Mouse (Mus musculus) splenic B cell, adult 2 months (primary cell): ENCODE results near the gene Tia1.

Experiments
- DNase-seq: peaks from one replicate; pipeline ENCODE4 v3.0.0-alpha.2; 2011; ENCODE audit warnings: low read depth, low spot score
- H3K27me3 ChIP-seq: 2 replicates; pipeline ENCODE4 v1.6.1; 2012; ENCODE audit warnings: mild to moderate bottlenecking, low read length, moderate library complexity, mixed read lengths; ENCODE audit not compliant: control insufficient read depth, poor library complexity, insufficient read depth, severe bottlenecking
- H3K36me3 ChIP-seq: 2 replicates; pipeline ENCODE4 v1.6.1; 2012; ENCODE audit warnings: mild to moderate bottlenecking, low read length, moderate library complexity, mixed read lengths; ENCODE audit not compliant: control insufficient read depth, poor library complexity, insufficient read depth, severe bottlenecking

The Tia1 gene

DNA sequence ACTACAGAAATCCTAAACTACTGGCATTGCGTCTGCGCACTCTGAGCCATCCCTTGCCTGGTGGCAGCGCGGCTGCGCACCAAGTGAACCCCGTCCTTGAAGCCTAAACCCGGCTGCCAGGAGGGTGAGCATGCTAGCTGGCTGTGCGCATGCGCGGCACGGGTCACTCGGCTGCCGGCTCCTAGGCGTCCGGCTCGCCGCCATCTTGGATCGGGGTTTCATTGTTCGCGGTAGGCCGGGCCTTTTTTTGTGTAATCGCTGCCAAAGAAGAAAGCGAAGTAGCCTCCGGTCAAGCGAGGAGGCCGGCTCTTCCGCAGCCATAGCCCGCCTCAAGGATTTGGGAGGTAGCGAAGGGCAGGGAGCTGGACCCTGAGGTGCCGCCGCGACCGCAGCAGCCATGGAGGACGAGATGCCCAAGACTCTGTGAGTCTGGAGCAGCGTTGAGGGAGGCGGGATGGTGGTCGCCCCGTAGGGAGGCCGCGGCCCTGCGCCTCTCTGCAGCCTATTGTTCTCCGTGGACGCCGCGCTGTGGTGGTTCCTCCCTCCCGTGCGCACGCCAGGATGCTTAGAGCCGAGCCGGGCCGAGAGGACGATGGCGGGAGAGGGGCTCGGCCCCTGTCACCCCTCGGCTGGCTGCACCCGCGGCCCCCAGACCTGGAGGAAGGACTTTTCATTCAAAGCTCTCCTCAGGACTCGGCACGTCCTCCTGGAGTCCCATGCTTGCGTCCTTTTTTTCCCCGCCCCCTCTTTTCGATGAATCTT, at the start of gene Tia1:
Tia1 (plus strand) TSS at position 120 of the 762 bp plus-strand sequence.
- DNase-seq = peak; percentile 98
- Histone ChIP-seq H3K27me3 (no peaks in the 10 kb centered on the region), H3K36me3 (no peaks in the 10 kb centered on the region)

DNA sequence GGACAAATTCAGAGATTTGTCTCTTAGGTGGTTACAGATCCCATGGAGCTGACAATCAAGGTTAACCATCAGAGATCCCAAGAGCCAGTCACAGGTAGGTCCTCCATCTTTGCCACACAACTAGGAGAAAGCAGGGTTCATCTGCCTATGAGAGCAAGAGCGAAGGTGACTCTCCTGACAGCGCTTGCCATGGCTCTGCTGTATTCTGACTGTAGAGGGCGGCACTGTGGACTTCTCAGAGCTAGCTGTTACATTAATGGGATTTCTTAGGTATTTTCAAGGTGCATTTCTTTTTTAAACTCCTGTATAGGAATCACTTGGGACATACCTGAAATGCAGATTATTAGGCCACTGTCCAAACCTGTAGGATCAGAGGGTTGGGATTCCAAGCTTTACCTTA, 49.1 kb upstream of the Tia1 start:
- peak; percentile 14 for DNase-seq
- Histone ChIP-seq H3K36me3 (no peaks in the 10 kb centered on the region), H3K27me3 (no peaks in the 10 kb centered on the region)

DNA sequence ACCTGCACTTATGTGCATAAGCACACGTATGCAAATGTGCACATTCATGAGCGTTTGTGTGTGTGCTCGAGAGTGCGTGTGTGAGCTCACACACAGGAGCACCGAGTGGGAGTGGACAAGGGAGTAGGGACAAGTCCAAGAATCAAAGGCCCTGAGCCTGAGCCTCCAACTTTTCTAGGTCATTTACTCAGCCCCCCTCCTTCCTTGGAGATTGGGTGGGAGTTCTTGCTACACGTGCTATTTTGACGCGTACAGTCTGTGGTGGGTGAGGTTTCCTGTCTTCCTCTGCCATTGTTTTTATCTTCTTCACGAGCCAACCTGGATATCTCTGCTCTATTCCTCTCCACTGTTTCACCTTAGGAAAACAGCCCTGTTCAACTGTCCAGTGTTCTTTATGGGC, 47.1 kb upstream of the Tia1 start:
- H3K27me3 ChIP-seq = no peaks in the 10 kb centered on the region
- H3K36me3 ChIP-seq = no peaks in the 10 kb centered on the region
- DNase-seq = no peak

DNA sequence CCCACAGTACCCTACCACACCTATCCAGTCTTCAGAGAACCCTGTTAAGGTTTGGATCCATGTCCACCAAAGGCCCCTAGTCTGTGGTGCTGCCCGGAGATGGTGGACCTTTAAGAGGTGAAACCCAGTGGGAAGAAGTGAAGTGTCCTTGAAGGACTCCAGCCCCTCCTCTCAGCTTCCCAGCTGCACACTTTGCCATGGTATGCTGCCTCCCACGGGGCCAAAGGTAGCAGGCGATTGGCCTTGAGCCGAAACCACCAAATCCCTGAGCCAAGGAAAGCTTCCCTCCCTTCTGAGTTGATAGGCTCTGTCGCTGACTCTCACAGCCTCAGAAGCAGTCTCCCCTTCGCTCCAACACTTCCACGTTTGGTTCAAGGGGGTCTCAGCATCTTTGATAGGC, 43.3 kb upstream of the Tia1 start:
- no peak for DNase-seq
- no peaks in the 10 kb centered on the region for H3K36me3 ChIP-seq
- H3K27me3 ChIP-seq = no peaks in the 10 kb centered on the region

DNA sequence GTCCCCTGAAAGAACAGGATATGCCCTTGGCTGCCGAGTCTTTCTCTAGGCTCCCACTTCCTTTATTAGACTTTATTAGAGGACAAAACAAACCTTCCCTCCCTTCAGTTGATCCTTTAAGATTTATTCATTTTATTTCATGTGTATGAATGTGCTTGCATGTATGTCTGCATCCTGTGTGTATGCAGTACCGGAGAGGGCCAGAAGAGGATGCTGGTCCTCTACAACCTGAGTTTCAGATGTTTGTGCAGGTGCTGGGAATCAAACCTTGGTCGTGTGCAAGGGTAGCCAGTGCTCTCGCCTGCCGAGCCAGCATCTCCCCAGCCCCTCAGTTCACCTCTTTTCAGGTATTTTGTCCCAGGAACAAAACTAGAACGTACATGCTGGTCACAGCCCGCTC, 42.6 kb upstream of the Tia1 start:
- no peaks in the 10 kb centered on the region for H3K27me3 ChIP-seq
- no peaks in the 10 kb centered on the region for H3K36me3 ChIP-seq
- no peak for DNase-seq

DNA sequence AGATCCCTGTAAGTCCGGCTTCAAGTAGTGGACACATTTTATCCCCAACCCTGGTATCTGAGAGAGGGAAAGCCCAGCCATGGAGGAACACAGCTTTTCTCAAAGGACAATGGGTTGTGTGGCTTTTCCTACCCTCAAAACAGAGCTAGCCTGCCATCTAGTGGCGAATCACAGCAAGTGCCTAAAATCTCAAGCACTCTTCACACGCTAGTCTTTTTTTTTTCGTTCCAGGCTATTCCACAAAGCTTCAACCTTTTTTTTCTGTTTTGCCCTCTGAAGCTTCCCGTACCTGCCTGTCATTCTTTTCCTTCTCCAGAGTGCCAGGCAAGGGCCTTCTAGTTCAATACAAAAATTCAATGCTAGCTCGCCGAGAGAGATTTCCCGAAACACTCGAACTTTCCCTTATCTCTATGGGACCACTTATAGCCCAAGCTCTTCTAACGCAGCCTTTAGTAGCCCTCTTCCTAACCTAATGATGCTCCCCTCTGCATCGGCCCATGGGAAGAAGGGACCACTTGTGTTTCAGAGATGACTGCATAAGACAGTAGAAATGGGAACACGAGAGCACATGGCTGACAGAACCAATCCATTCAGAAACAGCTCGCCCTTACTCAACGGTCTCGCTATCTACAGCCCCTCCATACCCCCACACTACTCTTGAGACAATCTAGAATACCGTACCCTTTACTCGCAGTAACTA, 39.4 kb upstream of the Tia1 start:
- DNase-seq = peak; percentile 85
- Histone ChIP-seq H3K36me3 (peaks cover 4% of the 10 kb centered on the region; the same call in 1 of the 2 replicates), H3K27me3 (no peaks in the 10 kb centered on the region)

DNA sequence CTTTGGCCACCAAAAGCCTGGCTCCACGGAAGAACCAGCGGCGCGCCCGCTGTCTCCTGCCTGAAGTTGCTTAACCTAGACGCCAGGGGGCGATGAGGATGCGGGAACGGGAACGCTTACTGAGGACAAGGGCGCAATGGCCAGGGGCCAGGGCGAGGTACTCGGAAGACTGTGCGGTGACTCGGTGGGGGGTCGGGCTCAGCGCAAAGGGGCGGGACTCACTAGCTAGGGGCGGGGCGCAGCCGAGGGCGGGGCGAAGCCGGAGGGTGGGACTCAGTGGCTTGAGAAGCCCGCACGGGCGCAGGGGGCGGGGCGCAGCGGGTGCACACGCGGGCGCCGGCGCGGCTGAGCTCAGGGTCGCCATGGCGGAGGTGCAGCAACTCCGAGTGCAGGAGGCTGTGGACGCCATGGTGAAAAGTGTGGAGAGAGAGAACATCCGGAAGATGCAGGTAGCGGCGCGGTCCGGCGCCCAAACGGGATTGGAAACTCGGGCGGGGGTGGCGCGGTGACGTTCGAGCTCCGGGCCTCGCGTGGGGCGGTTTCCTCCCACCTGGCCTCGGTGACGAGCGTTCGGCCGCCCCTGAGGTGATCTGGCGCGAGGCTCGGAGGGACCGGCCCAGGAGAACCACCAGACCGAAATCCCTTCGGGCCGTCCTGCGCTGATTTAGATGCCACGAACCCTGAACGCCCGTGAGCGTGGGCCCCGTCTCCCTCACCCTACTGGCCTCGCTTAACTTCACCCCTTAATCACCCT, 38.5 kb upstream of the Tia1 start, which contains the start of gene Fam136a:
Fam136a (plus strand) TSS at position 276 of the 754 bp plus-strand sequence.
- peaks cover 4% of the 10 kb centered on the region; the same call in 1 of the 2 replicates for H3K36me3 ChIP-seq
- DNase-seq = peak; percentile 98
- H3K27me3 ChIP-seq = no peaks in the 10 kb centered on the region

DNA sequence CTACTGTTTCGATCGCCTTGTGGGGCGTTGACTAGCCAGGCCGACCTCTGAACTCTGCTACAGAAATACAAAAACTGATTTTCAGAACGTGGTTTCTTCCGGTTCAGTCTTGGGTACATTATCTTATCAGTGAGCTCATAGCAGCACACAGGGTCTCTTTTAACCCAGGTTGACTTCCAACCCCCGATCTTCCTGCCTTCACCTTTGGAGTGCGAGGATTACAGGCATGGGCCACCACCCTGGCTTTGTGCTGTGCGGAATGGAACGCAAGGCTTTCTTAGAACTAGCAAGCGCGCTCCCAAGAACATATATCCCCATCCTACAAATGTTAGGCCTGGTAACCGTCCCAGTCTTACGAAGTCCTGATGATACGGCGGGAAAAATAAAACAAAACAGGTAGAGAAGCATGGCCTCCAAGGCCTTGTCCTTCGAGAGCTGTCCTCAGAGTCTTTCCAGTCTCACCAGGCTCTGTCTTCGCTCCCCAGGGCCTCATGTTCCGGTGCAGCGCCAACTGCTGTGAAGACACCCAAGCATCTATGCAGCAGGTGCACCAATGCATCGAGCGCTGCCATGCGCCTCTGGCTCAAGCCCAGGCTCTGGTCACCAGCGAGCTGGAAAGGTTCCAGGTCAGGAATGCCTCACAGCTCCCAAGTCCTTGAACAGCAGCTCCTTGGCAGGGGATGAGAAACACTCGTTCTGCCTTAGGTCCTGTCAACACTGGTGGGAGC, 37.7 kb upstream of the Tia1 start:
- Histone ChIP-seq H3K27me3 (no peaks in the 10 kb centered on the region), H3K36me3 (peaks cover 4% of the 10 kb centered on the region; the same call in 1 of the 2 replicates)
- DNase-seq = no peak

DNA sequence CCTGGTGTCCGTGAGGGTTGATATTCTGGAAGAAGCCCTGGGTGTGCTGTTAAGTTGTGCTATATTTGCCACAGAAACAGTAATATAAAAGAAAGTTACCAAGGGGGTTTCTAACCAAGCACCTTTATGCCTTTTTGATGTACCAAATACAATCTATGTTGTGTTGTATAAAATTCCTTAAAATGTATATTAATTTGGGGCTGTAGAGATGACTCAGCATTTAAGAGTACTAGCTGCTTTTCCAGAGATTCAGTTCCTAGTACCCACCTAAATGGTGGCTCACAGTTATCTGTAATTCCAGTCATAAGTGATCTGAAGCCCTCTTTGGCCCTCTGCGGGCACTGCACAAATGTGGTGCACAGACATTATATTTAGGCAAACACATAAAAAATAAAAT, 37.2 kb upstream of the Tia1 start:
- Histone ChIP-seq H3K36me3 (peaks cover 4% of the 10 kb centered on the region; the same call in 1 of the 2 replicates), H3K27me3 (no peaks in the 10 kb centered on the region)
- DNase-seq = no peak

DNA sequence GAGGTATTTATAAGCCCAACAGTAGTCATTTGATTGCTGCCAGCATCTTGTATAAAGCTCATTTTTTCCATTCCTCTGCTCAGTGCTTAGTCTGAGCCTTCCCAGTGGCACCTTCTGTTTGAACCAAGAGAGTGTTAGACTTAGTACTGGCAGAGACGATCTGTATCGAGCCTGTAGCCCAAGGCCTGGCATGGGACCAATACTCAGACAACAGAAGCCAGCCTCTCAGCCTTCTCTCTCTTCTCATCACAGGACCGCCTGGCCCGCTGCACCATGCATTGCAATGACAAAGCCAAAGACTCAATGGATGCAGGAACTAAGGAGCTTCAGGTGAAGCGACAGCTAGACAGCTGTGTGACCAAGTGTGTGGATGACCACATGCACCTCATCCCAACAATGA, 35.5 kb upstream of the Tia1 start:
- DNase-seq = no peak
- Histone ChIP-seq H3K36me3 (peaks cover 4% of the 10 kb centered on the region; the same call in 1 of the 2 replicates), H3K27me3 (no peaks in the 10 kb centered on the region)

DNA sequence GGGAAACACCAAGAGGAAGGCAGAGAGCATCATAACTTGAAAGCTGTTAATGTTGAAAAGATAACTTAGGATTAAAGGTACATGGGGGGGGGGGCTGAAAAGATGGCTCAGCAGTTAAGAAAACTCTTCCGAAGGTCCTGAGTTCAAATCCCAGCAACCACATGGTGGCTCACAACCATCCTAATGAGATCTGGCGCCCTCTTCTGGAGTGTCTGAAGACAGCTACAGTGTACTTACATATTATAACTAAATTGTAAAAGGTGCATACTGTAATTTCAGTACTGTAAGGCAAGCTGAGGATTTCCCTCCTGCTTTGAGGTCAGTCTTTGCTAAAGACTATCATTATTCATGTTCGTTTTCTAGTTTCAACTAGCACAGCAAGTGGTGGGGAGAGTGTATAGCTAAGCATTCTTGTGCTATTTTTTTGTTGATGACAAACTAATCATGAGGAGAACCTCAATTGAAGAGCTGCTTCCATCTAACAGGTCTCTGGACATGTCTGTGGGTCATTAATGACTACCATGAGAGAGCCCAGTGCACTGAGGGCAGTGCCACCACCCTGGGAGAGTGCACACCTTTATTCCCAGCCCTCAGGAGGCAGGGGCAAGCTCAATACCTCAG, 33.8 kb upstream of the Tia1 start:
- DNase-seq = peak; percentile 63
- H3K27me3 ChIP-seq = no peaks in the 10 kb centered on the region
- peaks cover 4% of the 10 kb centered on the region; the same call in 1 of the 2 replicates for H3K36me3 ChIP-seq

DNA sequence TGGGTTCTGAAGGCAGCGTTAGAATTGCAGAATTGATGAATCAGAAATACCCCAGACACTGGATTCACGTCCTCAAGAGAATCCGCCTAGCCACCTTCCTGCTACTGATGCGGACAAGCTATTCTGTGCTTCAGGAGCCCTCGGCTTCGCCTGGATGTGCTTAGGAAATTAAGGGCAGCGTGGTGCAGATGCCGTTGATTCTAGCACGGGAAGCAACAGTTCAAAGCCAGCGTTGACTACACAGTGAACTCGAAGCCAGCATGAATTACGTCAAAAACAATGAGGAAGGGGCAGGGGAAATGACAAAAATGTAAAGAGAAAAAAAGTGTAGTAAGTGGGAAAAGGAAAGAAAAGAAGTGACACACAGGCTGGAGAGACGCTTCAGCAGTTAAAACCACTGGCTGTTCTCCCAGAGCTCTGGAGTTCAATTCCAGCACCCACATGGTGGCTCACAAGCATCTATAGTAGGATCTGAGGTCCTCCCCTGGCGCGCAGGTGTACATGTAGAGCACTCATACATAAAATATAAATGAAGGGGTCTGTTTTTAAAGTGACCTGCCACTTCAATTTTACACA, 33.2 kb upstream of the Tia1 start, which contains the start of gene Snrpg:
Snrpg (plus strand) TSS at position 541 of the 576 bp plus-strand sequence.
- H3K27me3 ChIP-seq = no peaks in the 10 kb centered on the region
- peaks cover 4% of the 10 kb centered on the region; the same call in 1 of the 2 replicates for H3K36me3 ChIP-seq
- DNase-seq = no peak

DNA sequence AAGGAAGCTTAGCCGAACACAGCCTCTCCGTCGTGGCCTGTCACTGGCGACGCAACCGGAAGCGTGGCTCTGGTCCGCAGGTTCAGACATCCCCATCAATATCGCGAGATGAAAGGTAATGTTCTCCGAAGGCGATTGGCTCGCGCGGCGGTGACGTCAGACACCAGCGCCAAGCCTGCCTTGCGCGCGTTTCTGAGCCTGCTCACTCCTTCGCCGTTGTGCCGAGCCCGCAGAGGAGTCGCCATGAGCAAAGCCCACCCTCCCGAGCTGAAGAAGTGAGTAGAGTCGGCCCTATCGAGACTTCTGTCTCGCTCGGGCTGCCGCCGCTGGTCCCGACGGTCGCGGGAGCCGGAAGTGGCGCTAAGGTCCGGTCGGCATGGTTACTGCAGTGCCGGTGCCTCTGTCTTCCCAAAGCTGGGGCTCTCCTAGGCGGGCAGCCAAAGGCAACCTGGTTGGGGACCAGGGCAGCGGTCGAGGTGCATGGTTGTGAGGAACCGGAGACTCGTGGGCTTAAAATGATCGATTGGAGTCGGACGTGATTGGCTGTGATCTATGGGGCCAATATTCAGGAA, 32.6 kb upstream of the Tia1 start:
- peak; percentile 97 for DNase-seq
- Histone ChIP-seq H3K36me3 (peaks cover 4% of the 10 kb centered on the region; the same call in 1 of the 2 replicates), H3K27me3 (no peaks in the 10 kb centered on the region)
